Mouse (Mus musculus): ENCODE measurements around the gene Efr3b. TPM values are rescaled to one million over a fixed set of nuclear protein-coding genes. Genes with fewer than 3 reads are reported as not detected.

Gene Efr3b
- polyA plus RNA-seq, 1 experiment from 2014 or later = 1.1 TPM

- no peaks in the 10 kb centered on the region for H3K36me3 ChIP-seq (ENCODE audit: insufficient read depth, low read length)
- H3K9ac ChIP-seq (replicated peaks; ENCODE audit: low read depth) = no peak overlapping the region
- H3K27me3 ChIP-seq (replicated peaks; ENCODE audit: insufficient read depth, low read length) = no peaks in the 10 kb centered on the region
- DNase-seq (ENCODE audit: low spot score) (no peak), ATAC-seq (no peak)
- TF ChIP-seq CTCF (IDR thresholded peaks at IDR 0.05) = no peak
- TF ChIP-seq EP300 (IDR thresholded peaks at IDR 0.05) = no peak
- no peak overlapping the region for H3K27ac ChIP-seq (ENCODE audit: low read length)
- H3K4me2 ChIP-seq (replicated peaks; ENCODE audit: low read depth, low read length) = no peak overlapping the region
- WGBS = 61% methylated on average over 5 of the region's 5 CpGs
- H3K9me3 ChIP-seq (ENCODE audit: low read length) = no peaks in the 10 kb centered on the region
- no peaks in the 10 kb centered on the region for H3K4me1 ChIP-seq (ENCODE audit: insufficient read depth, low read depth, low read length)
- no peak overlapping the region for H3K4me3 ChIP-seq (ENCODE audit: low read depth, low read length)
Observed at GRCm38 (mm10) chr12:4024356-4024755, 14.4 kb downstream of the Efr3b start.

GRCm38 (mm10) chr12:4023501-4023900 lies 15.2 kb downstream of the Efr3b start:
- Histone ChIP-seq H3K4me1 (ENCODE audit: insufficient read depth, low read depth, low read length) (no peaks in the 10 kb centered on the region), H3K4me3 (ENCODE audit: low read depth, low read length) (no peak overlapping the region), H3K9me3 (ENCODE audit: low read length) (no peaks in the 10 kb centered on the region), H3K27me3 (replicated peaks; ENCODE audit: insufficient read depth, low read length) (no peaks in the 10 kb centered on the region), H3K36me3 (ENCODE audit: insufficient read depth, low read length) (no peaks in the 10 kb centered on the region), H3K9ac (replicated peaks; ENCODE audit: low read depth) (no peak overlapping the region), H3K4me2 (replicated peaks; ENCODE audit: low read depth, low read length) (no peak overlapping the region), H3K27ac (ENCODE audit: low read length) (no peak overlapping the region)
- DNase-seq (ENCODE audit: low spot score) (no peak), ATAC-seq (no peak)
- TF ChIP-seq CTCF (IDR thresholded peaks at IDR 0.05) = no peak
- no peak for TF ChIP-seq EP300 (IDR thresholded peaks at IDR 0.05)
- WGBS = 93% methylated on average over 14 of the region's 14 CpGs

- Histone ChIP-seq H3K4me2 (replicated peaks; ENCODE audit: low read depth, low read length) (0 out of 2 replicates have a peak overlapping the region, but pooled peaks have one; percentile 11), H3K36me3 (ENCODE audit: insufficient read depth, low read length) (no peaks in the 10 kb centered on the region), H3K4me3 (ENCODE audit: low read depth, low read length) (no peak overlapping the region), H3K4me1 (ENCODE audit: insufficient read depth, low read depth, low read length) (no peaks in the 10 kb centered on the region), H3K27ac (ENCODE audit: low read length) (no peak overlapping the region), H3K9ac (replicated peaks; ENCODE audit: low read depth) (no peak overlapping the region), H3K27me3 (replicated peaks; ENCODE audit: insufficient read depth, low read length) (no peaks in the 10 kb centered on the region), H3K9me3 (ENCODE audit: low read length) (no peaks in the 10 kb centered on the region)
- DNase-seq (ENCODE audit: low spot score) (peak; percentile 35), ATAC-seq (peak; percentile 32)
- WGBS = 42% methylated on average over 7 of the region's 7 CpGs
- TF ChIP-seq CTCF (IDR thresholded peaks at IDR 0.05) = no peak
- no peak for TF ChIP-seq EP300 (IDR thresholded peaks at IDR 0.05)
Observed at GRCm38 (mm10) chr12:4022845-4023244, 15.9 kb downstream of the Efr3b start.

- Histone ChIP-seq H3K9ac (replicated peaks; ENCODE audit: low read depth) (no peak overlapping the region), H3K27ac (ENCODE audit: low read length) (no peak overlapping the region), H3K4me2 (replicated peaks; ENCODE audit: low read depth, low read length) (no peak overlapping the region), H3K9me3 (ENCODE audit: low read length) (no peaks in the 10 kb centered on the region), H3K27me3 (replicated peaks; ENCODE audit: insufficient read depth, low read length) (no peaks in the 10 kb centered on the region), H3K4me1 (ENCODE audit: insufficient read depth, low read depth, low read length) (no peaks in the 10 kb centered on the region), H3K36me3 (ENCODE audit: insufficient read depth, low read length) (no peaks in the 10 kb centered on the region), H3K4me3 (ENCODE audit: low read depth, low read length) (no peak overlapping the region)
- ATAC-seq = peak; percentile 71
- TF ChIP-seq CTCF (IDR thresholded peaks at IDR 0.05) = 0 out of 2 replicates have a peak, but pooled peaks have one; percentile 1
- no peak for TF ChIP-seq EP300 (IDR thresholded peaks at IDR 0.05)
- DNase-seq (ENCODE audit: low spot score) = peak; percentile 43
- 42% methylated on average over 8 of the region's 8 CpGs for WGBS
Observed at GRCm38 (mm10) chr12:4020505-4020904, 18.2 kb downstream of the Efr3b start.

- no peak overlapping the region for H3K27ac ChIP-seq (ENCODE audit: low read length)
- no peak for TF ChIP-seq EP300 (IDR thresholded peaks at IDR 0.05)
- TF ChIP-seq CTCF (IDR thresholded peaks at IDR 0.05) = no peak
Observed at GRCm38 (mm10) chr12:4016321-4016720, 22.4 kb downstream of the Efr3b start.

GRCm38 (mm10) chr12:4015741-4016140 lies 23.0 kb downstream of the Efr3b start:
- no peak overlapping the region for H3K9ac ChIP-seq (replicated peaks; ENCODE audit: low read depth)
- H3K4me3 ChIP-seq (ENCODE audit: low read depth, low read length) = no peak overlapping the region
- H3K27me3 ChIP-seq (replicated peaks; ENCODE audit: insufficient read depth, low read length) = no peaks in the 10 kb centered on the region
- no peaks in the 10 kb centered on the region for H3K36me3 ChIP-seq (ENCODE audit: insufficient read depth, low read length)
- no peak overlapping the region for H3K27ac ChIP-seq (ENCODE audit: low read length)
- WGBS = 71% methylated on average over 4 of the region's 4 CpGs
- ATAC-seq = no peak
- DNase-seq (ENCODE audit: low spot score) = no peak
- TF ChIP-seq EP300 (IDR thresholded peaks at IDR 0.05) (no peak), CTCF (IDR thresholded peaks at IDR 0.05) (no peak)
- H3K4me2 ChIP-seq (replicated peaks; ENCODE audit: low read depth, low read length) = no peak overlapping the region
- H3K9me3 ChIP-seq (ENCODE audit: low read length) = no peaks in the 10 kb centered on the region
- no peaks in the 10 kb centered on the region for H3K4me1 ChIP-seq (ENCODE audit: insufficient read depth, low read depth, low read length)

More at GRCm38 (mm10) chr12:4016321-4016720, 22.4 kb downstream of the Efr3b start:
- no peak for DNase-seq (ENCODE audit: low spot score)
- Histone ChIP-seq H3K4me1 (ENCODE audit: insufficient read depth, low read depth, low read length) (no peaks in the 10 kb centered on the region), H3K4me3 (ENCODE audit: low read depth, low read length) (no peak overlapping the region), H3K36me3 (ENCODE audit: insufficient read depth, low read length) (no peaks in the 10 kb centered on the region), H3K4me2 (replicated peaks; ENCODE audit: low read depth, low read length) (no peak overlapping the region), H3K9ac (replicated peaks; ENCODE audit: low read depth) (no peak overlapping the region), H3K9me3 (ENCODE audit: low read length) (no peaks in the 10 kb centered on the region), H3K27me3 (replicated peaks; ENCODE audit: insufficient read depth, low read length) (no peaks in the 10 kb centered on the region)
- ATAC-seq = no peak
- WGBS = 24% methylated on average over 7 of the region's 7 CpGs

GRCm38 (mm10) chr12:4015255-4015654 lies 23.5 kb downstream of the Efr3b start:
- no peak overlapping the region for H3K9ac ChIP-seq (replicated peaks; ENCODE audit: low read depth)
- no peak overlapping the region for H3K4me2 ChIP-seq (replicated peaks; ENCODE audit: low read depth, low read length)
- no peak overlapping the region for H3K4me3 ChIP-seq (ENCODE audit: low read depth, low read length)
- H3K4me1 ChIP-seq (ENCODE audit: insufficient read depth, low read depth, low read length) = no peaks in the 10 kb centered on the region
- DNase-seq (ENCODE audit: low spot score) = no peak
- H3K27me3 ChIP-seq (replicated peaks; ENCODE audit: insufficient read depth, low read length) = no peaks in the 10 kb centered on the region
- no peaks in the 10 kb centered on the region for H3K36me3 ChIP-seq (ENCODE audit: insufficient read depth, low read length)
- 68% methylated on average over 7 of the region's 7 CpGs for WGBS
- H3K27ac ChIP-seq (ENCODE audit: low read length) = no peak overlapping the region
- no peaks in the 10 kb centered on the region for H3K9me3 ChIP-seq (ENCODE audit: low read length)
- TF ChIP-seq EP300 (IDR thresholded peaks at IDR 0.05) (no peak), CTCF (IDR thresholded peaks at IDR 0.05) (no peak)
- ATAC-seq = no peak
